In genomic region chr6:90731327-90731726, GRCm38 (mm10) we compare ENCODE assay signal across 10 mouse cellular contexts.
A peak's percentile ranks its signal among the peaks of the same experiment; 100 is the strongest.
DNase-seq lines count a peak whose midpoint lies in the region; ATAC-seq and TF ChIP-seq lines count a peak whose summit lies in the region.
"Had no signal": no experiment of that assay in that cellular context is flagged by ENCODE, and none has a peak within 500 bp of the region (broad histone marks: within the 10 kb centered on the region; RNA-seq: fewer than 3 reads in every experiment).

No protein-coding gene starts in this region.

- no peak for DNase-seq in heart, adult 8-10 months (ENCODE audit: low spot score)
- peak; percentile 51 for DNase-seq in NIH3T3 (ENCODE audit: low read depth)
- DNase-seq in kidney, postnatal 4 days, result peak; percentile 52 to 74
- DNase-seq in thymus, adult 18-20 months, result no peak
- DNase-seq in forebrain, postnatal 0 days, result no peak
- DNase-seq: right cerebral cortex, postnatal 25 days had no signal

- no peaks in the 10 kb centered on the region for H3K36me3 ChIP-seq in heart, embryonic 11.5 days (ENCODE audit: control insufficient read depth, insufficient read depth, low read length)
- no peaks in the 10 kb centered on the region for H3K36me3 ChIP-seq in heart, embryonic 15.5 days
- no peaks in the 10 kb centered on the region for H3K36me3 ChIP-seq in forebrain, postnatal 0 days (ENCODE audit: insufficient read depth)
- H3K36me3 ChIP-seq: forebrain, embryonic 12.5 days had no signal

- H3K4me3 ChIP-seq in heart, embryonic 11.5 days (ENCODE audit: low read depth, low read length), result no peak overlapping the region
- no peak overlapping the region for H3K4me3 ChIP-seq in heart, embryonic 15.5 days
- H3K4me3 ChIP-seq in forebrain, postnatal 0 days (ENCODE audit: low read depth, low read length), result no peak overlapping the region
- H3K4me3 ChIP-seq: forebrain, embryonic 12.5 days had no signal

- peaks cover 3% of the 10 kb centered on the region; the same call in 1 of the 2 replicates for H3K27me3 ChIP-seq in heart, embryonic 11.5 days (ENCODE audit: control insufficient read depth, insufficient read depth, low read length)
- no peaks in the 10 kb centered on the region for H3K27me3 ChIP-seq in heart, embryonic 15.5 days
- no peaks in the 10 kb centered on the region for H3K27me3 ChIP-seq in forebrain, postnatal 0 days (ENCODE audit: insufficient read depth, low read length)

- H3K27ac ChIP-seq in heart, embryonic 11.5 days (ENCODE audit: low read depth, low read length), result no peak overlapping the region
- peak overlapping the region; percentile 71 for H3K27ac ChIP-seq in heart, embryonic 15.5 days
- no peak overlapping the region for H3K27ac ChIP-seq in forebrain, postnatal 0 days (ENCODE audit: low read depth, low read length)
- H3K27ac ChIP-seq: forebrain, embryonic 12.5 days had no signal

- no peak overlapping the region for H3K4me2 ChIP-seq in heart, embryonic 11.5 days
- 0 out of 2 replicates have a peak overlapping the region, but pooled peaks have one; percentile 27 for H3K4me2 ChIP-seq in heart, embryonic 15.5 days
- no peak overlapping the region for H3K4me2 ChIP-seq in forebrain, postnatal 0 days (ENCODE audit: low read depth)
- H3K4me2 ChIP-seq: forebrain, embryonic 12.5 days had no signal

- TF ChIP-seq CTCF in forebrain, postnatal 0 days (IDR thresholded peaks at IDR 0.05; ENCODE audit: low read depth), result no peak

- H3K9me3 ChIP-seq in heart, embryonic 11.5 days (replicated peaks; ENCODE audit: control insufficient read depth, low read length), result no peaks in the 10 kb centered on the region
- no peaks in the 10 kb centered on the region for H3K9me3 ChIP-seq in heart, embryonic 15.5 days (replicated peaks)
- H3K9me3 ChIP-seq in forebrain, postnatal 0 days (ENCODE audit: low read length), result no peaks in the 10 kb centered on the region
- H3K9me3 ChIP-seq: forebrain, embryonic 12.5 days had no signal

- peaks cover 58% of the 10 kb centered on the region for H3K4me1 ChIP-seq in heart, embryonic 11.5 days (ENCODE audit: control insufficient read depth, insufficient read depth, low read length)
- peaks cover 71% of the 10 kb centered on the region for H3K4me1 ChIP-seq in heart, embryonic 15.5 days (replicated peaks)
- H3K4me1 ChIP-seq in forebrain, postnatal 0 days (ENCODE audit: insufficient read depth), result no peaks in the 10 kb centered on the region

- WGBS in heart, embryonic 11.5 days (ENCODE audit: insufficient replicate concordance), result 17% methylated on average over 4 of the region's 4 CpGs
- 13% methylated on average over 4 of the region's 4 CpGs for WGBS in heart, embryonic 15.5 days
- 35% methylated on average over 4 of the region's 4 CpGs for WGBS in forebrain, postnatal 0 days

- no peak; the same call in 1 of the 2 replicates for ATAC-seq in heart, embryonic 11.5 days (replicated peaks; ENCODE audit: insufficient number of reproducible peaks, low FRiP score, low TSS enrichment)
- peak; percentile 29; the same call in 1 of the 2 replicates for ATAC-seq in heart, embryonic 15.5 days (replicated peaks; ENCODE audit: insufficient number of reproducible peaks, insufficient read depth, low FRiP score, low read depth)
- ATAC-seq in megakaryocyte progenitor cell, adult 5-6 weeks (replicated peaks; ENCODE audit: poor library complexity), result no peak
- ATAC-seq in forebrain, postnatal 0 days, result no peak

- peak overlapping the region; percentile 29; the same call in 1 of the 2 replicates for H3K9ac ChIP-seq in heart, embryonic 11.5 days (ENCODE audit: low read depth, low read length)
- H3K9ac ChIP-seq in heart, embryonic 15.5 days, result no peak overlapping the region
- no peak overlapping the region for H3K9ac ChIP-seq in forebrain, postnatal 0 days
- H3K9ac ChIP-seq: forebrain, embryonic 12.5 days had no signal

Comparison
In these comparisons a context has a peak if more than half of its experiments do, and no peak if none do; other contexts are left out.
1. DNase-seq: peak in NIH3T3 (single experiment) and kidney, postnatal 4 days (2 of 2); none in heart, adult 8-10 months (single experiment), thymus, adult 18-20 months (0 of 2) and forebrain, postnatal 0 days (single experiment).